Mouse (Mus musculus) liver, adult 2 months (tissue): Measurements from ENCODE around the gene Hist1h3d.
"Not testable (repeated sequence)": the region's sequence is repeated elsewhere in the genome, so short reads cannot be mapped to it uniquely, and the experiment has no call there.

Experiments used
- CTCF ChIP-seq: fragments of 200-500 bp; IDR thresholded peaks from 2 replicates; pipeline ENCODE4 v1.5.1; 2011; ENCODE audit warnings: low read depth, low read length, control low read depth
- POLR2A ChIP-seq: fragments of 200-500 bp; IDR thresholded peaks from 2 replicates; pipeline ENCODE4 v1.6.1; 2011; ENCODE audit warnings: low read length, control low read depth; ENCODE audit not compliant: insufficient read depth; ENCODE audit errors: extremely low read depth

GRCm38 (mm10) chr13:23570261-23571021, 5.1 kb upstream of the Hist1h3d start:
- TF ChIP-seq CTCF, POLR2A: not testable (repeated sequence)
